Mouse (Mus musculus): ENCODE measurements around the gene Mxra7. TPM values are rescaled to one million over a fixed set of nuclear protein-coding genes. Genes with fewer than 3 reads are reported as not detected.
A peak's percentile ranks its signal among the peaks of the same experiment; 100 is the strongest.

The Mxra7 gene
- polyA plus RNA-seq, 1 experiment from 2014 or later = 33.6 TPM

GRCm38 (mm10) chr11:116753674-116754470, 74.0 kb downstream of the Mxra7 start:
- 45% methylated on average over 5 of the region's 5 CpGs for WGBS
- no peak overlapping the region for H3K4me2 ChIP-seq (replicated peaks; ENCODE audit: low read depth)
- H3K4me3 ChIP-seq (ENCODE audit: low read depth, low read length) = no peak overlapping the region
- TF ChIP-seq CTCF (IDR thresholded peaks at IDR 0.05; ENCODE audit: low read depth) = no peak
- peak overlapping the region; percentile 46 for H3K27ac ChIP-seq (ENCODE audit: low read depth, low read length)
- no peaks in the 10 kb centered on the region for H3K27me3 ChIP-seq (replicated peaks; ENCODE audit: control insufficient read depth, insufficient read depth, low read length)
- peak; percentile 75 for ATAC-seq
- H3K36me3 ChIP-seq (ENCODE audit: control insufficient read depth, insufficient read depth) = no peaks in the 10 kb centered on the region
- H3K9ac ChIP-seq (ENCODE audit: low read depth, low read length) = no peak overlapping the region
- H3K9me3 ChIP-seq (ENCODE audit: control insufficient read depth) = no peaks in the 10 kb centered on the region
- H3K4me1 ChIP-seq (replicated peaks; ENCODE audit: control insufficient read depth, insufficient read depth, low read length) = peaks cover 16% of the 10 kb centered on the region

Other genes with a start within 250 kb of the Mxra7 start
- 3.7 and 4.8 TPM in 2 replicates for gene Ube2o, start 246.6 kb downstream of the Mxra7 start, polyA plus RNA-seq (2015; fragmentation: Nextera tagmentation; extraction: Ambion mirVana)
- not detected in 2 replicates for gene Aanat, start 241.6 kb downstream of the Mxra7 start, polyA plus RNA-seq (2015; fragmentation: Nextera tagmentation; extraction: Ambion mirVana)
- 7.6 and 8.4 TPM in 2 replicates for gene Rhbdf2, start 201.0 kb downstream of the Mxra7 start, polyA plus RNA-seq (2015; fragmentation: Nextera tagmentation; extraction: Ambion mirVana)
- gene Prcd, start 174.5 kb downstream of the Mxra7 start, polyA plus RNA-seq (2015; fragmentation: Nextera tagmentation; extraction: Ambion mirVana) = 0.84 and 1.1 TPM in 2 replicates
- 17.5 and 20.2 TPM in 2 replicates for gene Cygb, start 173.7 kb downstream of the Mxra7 start, polyA plus RNA-seq (2015; fragmentation: Nextera tagmentation; extraction: Ambion mirVana)
- gene St6galnac1, start 52.5 kb downstream of the Mxra7 start, polyA plus RNA-seq (2015; fragmentation: Nextera tagmentation; extraction: Ambion mirVana) = 0.12 TPM in 1 of 2 replicates, not detected in the other
- gene Mettl23, start 15.2 kb upstream of the Mxra7 start, polyA plus RNA-seq (2015; fragmentation: Nextera tagmentation; extraction: Ambion mirVana) = 34.1 and 37.1 TPM in 2 replicates
- 44.4 and 44.7 TPM in 2 replicates for gene Jmjd6, start 15.4 kb upstream of the Mxra7 start, polyA plus RNA-seq (2015; fragmentation: Nextera tagmentation; extraction: Ambion mirVana)
- gene Mfsd11, start 24.4 kb upstream of the Mxra7 start, polyA plus RNA-seq (2015; fragmentation: Nextera tagmentation; extraction: Ambion mirVana) = 100 and 109 TPM in 2 replicates
- 354 and 366 TPM in 2 replicates for gene Srsf2, start 25.0 kb upstream of the Mxra7 start, polyA plus RNA-seq (2015; fragmentation: Nextera tagmentation; extraction: Ambion mirVana)
- 0.25 and 0.48 TPM in 2 replicates for gene Mgat5b, start 90.8 kb upstream of the Mxra7 start, polyA plus RNA-seq (2015; fragmentation: Nextera tagmentation; extraction: Ambion mirVana)

All from intestine, postnatal 0 days (tissue).